Mouse (Mus musculus): ENCODE data around the gene Scp2d1. TPM values are rescaled to one million over a fixed set of nuclear protein-coding genes. Genes with fewer than 3 reads are reported as not detected.
"Not testable (repeated sequence)": the region's sequence is repeated elsewhere in the genome, so short reads cannot be mapped to it uniquely, and the experiment has no call there.

Scp2d1 gene
- polyA plus RNA-seq (2016; fragmentation: Nextera tagmentation; extraction: Ambion mirVana), result not detected in 2 replicates

GRCm38 (mm10) chr2:144823356-144823755 lies at the start of gene Scp2d1:
TSS of gene Scp2d1 (plus strand) at chr2:144823656.
- H3K27me3 ChIP-seq (ENCODE audit: insufficient read depth, poor library complexity, severe bottlenecking); H3K4me1 ChIP-seq (replicated peaks); H3K36me3 ChIP-seq; H3K27ac ChIP-seq; H3K4me3 ChIP-seq; H3K9me3 ChIP-seq; DNase-seq (ENCODE audit: low spot score): not testable (repeated sequence)
- WGBS, result 87% methylated on average over 6 of the region's 6 CpGs

GRCm38 (mm10) chr2:144774636-144775160 lies 48.8 kb upstream of the Scp2d1 start:
- WGBS, result 84% methylated on average over 8 of the region's 8 CpGs
- no peaks in the 10 kb centered on the region for H3K36me3 ChIP-seq
- no peak for DNase-seq (ENCODE audit: low spot score)

GRCm38 (mm10) chr2:144775626-144776025 lies 47.8 kb upstream of the Scp2d1 start:
- DNase-seq (ENCODE audit: low spot score), result no peak

More at GRCm38 (mm10) chr2:144774636-144775160, 48.8 kb upstream of the Scp2d1 start:
- Histone ChIP-seq H3K27me3 (ENCODE audit: insufficient read depth, poor library complexity, severe bottlenecking) (no peaks in the 10 kb centered on the region), H3K27ac (no peak overlapping the region), H3K9me3 (no peaks in the 10 kb centered on the region), H3K4me3 (no peak overlapping the region), H3K4me1 (replicated peaks) (no peaks in the 10 kb centered on the region)

GRCm38 (mm10) chr2:144779263-144779662 lies 44.2 kb upstream of the Scp2d1 start:
- Histone ChIP-seq H3K4me1 (replicated peaks) (no peaks in the 10 kb centered on the region), H3K36me3 (no peaks in the 10 kb centered on the region), H3K9me3 (no peaks in the 10 kb centered on the region), H3K27ac (no peak overlapping the region), H3K27me3 (ENCODE audit: insufficient read depth, poor library complexity, severe bottlenecking) (no peaks in the 10 kb centered on the region), H3K4me3 (no peak overlapping the region)
- no peak for DNase-seq (ENCODE audit: low spot score)
- 95% methylated on average over 7 of the region's 7 CpGs for WGBS

More at GRCm38 (mm10) chr2:144775626-144776025, 47.8 kb upstream of the Scp2d1 start:
- H3K27ac ChIP-seq, result no peak overlapping the region
- WGBS, result 88% methylated on average over 4 of the region's 4 CpGs
- no peaks in the 10 kb centered on the region for H3K27me3 ChIP-seq (ENCODE audit: insufficient read depth, poor library complexity, severe bottlenecking)
- H3K36me3 ChIP-seq, result no peaks in the 10 kb centered on the region
- H3K4me1 ChIP-seq (replicated peaks), result no peaks in the 10 kb centered on the region
- no peak overlapping the region for H3K4me3 ChIP-seq
- no peaks in the 10 kb centered on the region for H3K9me3 ChIP-seq

- no peaks in the 10 kb centered on the region for H3K36me3 ChIP-seq
- no peaks in the 10 kb centered on the region for H3K27me3 ChIP-seq (ENCODE audit: insufficient read depth, poor library complexity, severe bottlenecking)
- DNase-seq (ENCODE audit: low spot score), result no peak
- H3K9me3 ChIP-seq, result no peaks in the 10 kb centered on the region
- H3K4me3 ChIP-seq, result no peak overlapping the region
- no peaks in the 10 kb centered on the region for H3K4me1 ChIP-seq (replicated peaks)
- H3K27ac ChIP-seq, result no peak overlapping the region
- 75% methylated on average over 5 of the region's 5 CpGs for WGBS
These were observed 42.7 kb upstream of the Scp2d1 start for GRCm38 (mm10) chr2:144780731-144781130.

GRCm38 (mm10) chr2:144781871-144782270 lies 41.6 kb upstream of the Scp2d1 start:
- no peak overlapping the region for H3K27ac ChIP-seq
- H3K9me3 ChIP-seq, result no peaks in the 10 kb centered on the region
- no peak for DNase-seq (ENCODE audit: low spot score)
- H3K4me3 ChIP-seq, result no peak overlapping the region
- 65% methylated on average over 3 of the region's 3 CpGs for WGBS
- no peaks in the 10 kb centered on the region for H3K27me3 ChIP-seq (ENCODE audit: insufficient read depth, poor library complexity, severe bottlenecking)
- no peaks in the 10 kb centered on the region for H3K36me3 ChIP-seq
- no peaks in the 10 kb centered on the region for H3K4me1 ChIP-seq (replicated peaks)

GRCm38 (mm10) chr2:144782481-144782880 lies 41.0 kb upstream of the Scp2d1 start:
- H3K9me3 ChIP-seq, result no peaks in the 10 kb centered on the region
- no peak overlapping the region for H3K4me3 ChIP-seq
- no peaks in the 10 kb centered on the region for H3K36me3 ChIP-seq
- DNase-seq (ENCODE audit: low spot score), result no peak
- no peaks in the 10 kb centered on the region for H3K27me3 ChIP-seq (ENCODE audit: insufficient read depth, poor library complexity, severe bottlenecking)
- 77% methylated on average over 4 of the region's 4 CpGs for WGBS
- no peaks in the 10 kb centered on the region for H3K4me1 ChIP-seq (replicated peaks)
- H3K27ac ChIP-seq, result no peak overlapping the region

- no peaks in the 10 kb centered on the region for H3K9me3 ChIP-seq
- H3K4me3 ChIP-seq, result no peak overlapping the region
- H3K27me3 ChIP-seq (ENCODE audit: insufficient read depth, poor library complexity, severe bottlenecking), result no peaks in the 10 kb centered on the region
- DNase-seq (ENCODE audit: low spot score), result no peak
- no peak overlapping the region for H3K27ac ChIP-seq
- H3K4me1 ChIP-seq (replicated peaks), result no peaks in the 10 kb centered on the region
- H3K36me3 ChIP-seq, result no peaks in the 10 kb centered on the region
- WGBS, result 98% methylated on average over 1 of the region's 1 CpGs
These were observed 40.3 kb upstream of the Scp2d1 start for GRCm38 (mm10) chr2:144783190-144783589.

- no peak overlapping the region for H3K27ac ChIP-seq
- H3K27me3 ChIP-seq (ENCODE audit: insufficient read depth, poor library complexity, severe bottlenecking), result no peaks in the 10 kb centered on the region
- H3K4me1 ChIP-seq (replicated peaks), result no peaks in the 10 kb centered on the region
- no peak overlapping the region for H3K4me3 ChIP-seq
- no peaks in the 10 kb centered on the region for H3K36me3 ChIP-seq
- WGBS, result 93% methylated on average over 6 of the region's 6 CpGs
- DNase-seq (ENCODE audit: low spot score), result no peak
- no peaks in the 10 kb centered on the region for H3K9me3 ChIP-seq
These were observed 39.6 kb upstream of the Scp2d1 start for GRCm38 (mm10) chr2:144783831-144784230.

GRCm38 (mm10) chr2:144791671-144792294 lies 31.7 kb upstream of the Scp2d1 start:
- no peaks in the 10 kb centered on the region for H3K36me3 ChIP-seq
- no peaks in the 10 kb centered on the region for H3K9me3 ChIP-seq
- no peaks in the 10 kb centered on the region for H3K27me3 ChIP-seq (ENCODE audit: insufficient read depth, poor library complexity, severe bottlenecking)
- WGBS, result 82% methylated on average over 14 of the region's 14 CpGs
- no peak overlapping the region for H3K4me3 ChIP-seq
- no peaks in the 10 kb centered on the region for H3K4me1 ChIP-seq (replicated peaks)
- no peak overlapping the region for H3K27ac ChIP-seq
- DNase-seq (ENCODE audit: low spot score), result no peak

- DNase-seq (ENCODE audit: low spot score), result no peak
- H3K4me1 ChIP-seq (replicated peaks), result no peaks in the 10 kb centered on the region
- H3K9me3 ChIP-seq, result no peaks in the 10 kb centered on the region
- H3K36me3 ChIP-seq, result no peaks in the 10 kb centered on the region
- H3K27me3 ChIP-seq (ENCODE audit: insufficient read depth, poor library complexity, severe bottlenecking), result no peaks in the 10 kb centered on the region
- WGBS, result 75% methylated on average over 8 of the region's 8 CpGs
- H3K27ac ChIP-seq, result no peak overlapping the region
- H3K4me3 ChIP-seq, result no peak overlapping the region
These were observed 25.9 kb upstream of the Scp2d1 start for GRCm38 (mm10) chr2:144797515-144797914.

GRCm38 (mm10) chr2:144807766-144808754 lies 15.4 kb upstream of the Scp2d1 start:
- no peaks in the 10 kb centered on the region for H3K27me3 ChIP-seq (ENCODE audit: insufficient read depth, poor library complexity, severe bottlenecking)
- WGBS, result 60% methylated on average over 15 of the region's 15 CpGs
- no peak for DNase-seq (ENCODE audit: low spot score)
- H3K4me3 ChIP-seq, result no peak overlapping the region
- no peaks in the 10 kb centered on the region for H3K9me3 ChIP-seq
- H3K36me3 ChIP-seq, result no peaks in the 10 kb centered on the region
- no peaks in the 10 kb centered on the region for H3K4me1 ChIP-seq (replicated peaks)
- H3K27ac ChIP-seq, result 0 out of 2 replicates have a peak overlapping the region, but pooled peaks have one; percentile 37
